Mouse (Mus musculus) lung, postnatal 10 days (tissue): Measurements from ENCODE around the gene Gm10413.
"Not testable (repeated sequence)": the region's sequence is repeated elsewhere in the genome, so short reads cannot be mapped to it uniquely, and the experiment has no call there.

ENCODE experiments used
- DNase-seq: peaks from one replicate; pipeline ENCODE4 v3.0.0; 2021

Gm10413 gene

DNA sequence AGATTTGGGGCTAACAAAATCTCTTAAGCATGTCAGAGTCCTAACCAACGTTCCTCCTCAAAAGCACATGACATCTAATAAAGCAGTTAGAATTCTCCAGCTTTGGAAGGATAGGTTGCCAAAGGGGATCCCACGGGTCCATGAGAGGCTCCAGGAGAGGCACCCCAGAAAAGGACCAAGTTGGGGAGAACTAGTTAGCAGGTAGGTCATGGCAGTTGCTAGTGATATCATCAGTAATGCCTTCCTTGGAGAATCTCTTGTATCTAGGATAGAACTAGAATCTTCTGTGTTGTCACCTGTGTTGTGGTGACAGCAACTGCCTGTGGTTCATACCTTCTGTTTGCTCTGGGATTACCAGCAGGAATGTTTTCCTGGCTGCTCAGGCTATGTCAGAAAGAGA is at the start of gene Gm10413:
Gene Gm10413 (plus strand): TSS at position 301 of the 400 bp plus-strand sequence.
- not testable (repeated sequence) for DNase-seq

- not testable (repeated sequence) for DNase-seq
These were observed 17.4 kb downstream of the Gm10413 start, which contains the start of gene Gm10409 for GRCm38 (mm10) chr14:3412314-3412713. Gm10409 (plus strand) TSS chr14:3412614.

DNA sequence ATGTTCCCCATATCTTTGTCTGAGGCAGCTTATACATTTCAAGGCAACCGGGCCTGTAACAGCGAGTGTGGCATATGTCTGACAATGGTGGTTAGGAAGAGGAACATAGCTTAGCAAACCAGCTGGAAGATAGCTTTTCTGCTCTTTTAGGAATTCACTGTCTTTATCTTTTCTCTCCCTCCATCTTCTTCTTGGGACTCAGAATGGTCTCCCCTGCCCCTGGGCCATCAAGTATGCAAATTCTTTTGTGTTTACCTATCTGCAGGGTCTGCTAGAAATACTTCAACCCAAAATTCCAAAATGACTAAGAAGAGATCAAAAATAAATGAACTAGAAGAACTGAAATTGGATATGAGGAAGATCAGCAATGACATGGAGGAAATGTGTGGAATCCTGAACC is 32.9 kb downstream of the Gm10413 start, which contains the start of gene Gm3005:
Gene Gm3005 (plus strand): TSS at position 301 of the 400 bp plus-strand sequence.
- not testable (repeated sequence) for DNase-seq

DNA sequence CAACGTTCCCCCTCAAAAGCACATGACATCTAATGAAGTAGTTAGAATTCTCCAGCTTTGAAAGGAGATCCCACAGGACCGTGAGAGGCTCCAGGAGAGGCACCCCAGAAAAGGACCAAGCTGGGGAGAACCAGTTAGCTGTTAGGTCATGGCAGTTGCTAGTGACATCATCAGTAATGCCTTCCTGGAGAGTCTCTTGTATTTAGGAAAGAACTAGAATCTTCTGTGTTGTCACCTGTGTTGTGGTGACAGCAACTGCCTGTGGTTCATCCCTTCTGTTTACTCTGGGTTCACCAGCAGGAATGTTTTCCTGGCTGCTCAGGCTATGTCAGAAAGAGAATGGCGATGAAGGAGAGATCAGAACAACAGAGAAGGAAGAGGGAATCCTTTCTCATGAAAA is 54.2 kb downstream of the Gm10413 start, which contains the start of gene Gm10408:
Gene Gm10408 (plus strand): TSS at position 301 of the 400 bp plus-strand sequence.
- DNase-seq: not testable (repeated sequence)
